Mouse (Mus musculus): Measurements from ENCODE around the gene Cntnap5a. TPM values are rescaled to one million over a fixed set of nuclear protein-coding genes. Genes with fewer than 3 reads are reported as not detected.
"Not testable (repeated sequence)": the region's sequence is repeated elsewhere in the genome, so short reads cannot be mapped to it uniquely, and the experiment has no call there.

Cntnap5a gene
- polyA plus RNA-seq, 1 experiment, result 0.07 TPM

GRCm38 (mm10) chr1:116035897-116036296 is 351.3 kb downstream of the Cntnap5a start:
- 51% methylated on average over 1 of the region's 1 CpGs for WGBS
- DNase-seq (ENCODE audit: low read depth, low spot score), result no peak

GRCm38 (mm10) chr1:116036894-116037293 is 352.3 kb downstream of the Cntnap5a start:
- 30% methylated on average over 2 of the region's 2 CpGs for WGBS

GRCm38 (mm10) chr1:116044083-116044482 is 359.5 kb downstream of the Cntnap5a start:
- DNase-seq (ENCODE audit: low read depth, low spot score), result no peak
- 4% methylated on average over 1 of the region's 1 CpGs for WGBS

More at GRCm38 (mm10) chr1:116036894-116037293, 352.3 kb downstream of the Cntnap5a start:
- no peak for DNase-seq (ENCODE audit: low read depth, low spot score)

GRCm38 (mm10) chr1:116107010-116107723 is 422.6 kb downstream of the Cntnap5a start:
- WGBS, result 64% methylated on average over 3 of the region's 3 CpGs
- DNase-seq (ENCODE audit: low read depth, low spot score), result no peak

- DNase-seq (ENCODE audit: low read depth, low spot score), result no peak
These were observed 423.1 kb downstream of the Cntnap5a start for GRCm38 (mm10) chr1:116107724-116108058.

GRCm38 (mm10) chr1:116108381-116108780 is 423.8 kb downstream of the Cntnap5a start:
- DNase-seq (ENCODE audit: low read depth, low spot score), result no peak

- no peak for DNase-seq (ENCODE audit: low read depth, low spot score)
- 46% methylated on average over 1 of the region's 1 CpGs for WGBS
These were observed 441.2 kb downstream of the Cntnap5a start for GRCm38 (mm10) chr1:116125767-116126166.

- 78% methylated on average over 2 of the region's 2 CpGs for WGBS
- DNase-seq (ENCODE audit: low read depth, low spot score), result no peak
These were observed 442.5 kb downstream of the Cntnap5a start for GRCm38 (mm10) chr1:116127085-116127484.

GRCm38 (mm10) chr1:116128450-116129246 is 444.1 kb downstream of the Cntnap5a start:
- WGBS, result 21% methylated on average over 1 of the region's 1 CpGs
- DNase-seq (ENCODE audit: low read depth, low spot score), result no peak

- DNase-seq (ENCODE audit: low read depth, low spot score), result no peak
These were observed 447.9 kb downstream of the Cntnap5a start for GRCm38 (mm10) chr1:116132471-116132870.

- DNase-seq (ENCODE audit: low read depth, low spot score), result no peak
These were observed 465.3 kb downstream of the Cntnap5a start for GRCm38 (mm10) chr1:116149764-116150369.

GRCm38 (mm10) chr1:116184471-116184870 is 499.9 kb downstream of the Cntnap5a start:
- 80% methylated on average over 2 of the region's 2 CpGs for WGBS
- no peak for DNase-seq (ENCODE audit: low read depth, low spot score)

GRCm38 (mm10) chr1:116188142-116188541 is 503.6 kb downstream of the Cntnap5a start:
- not testable (repeated sequence) for DNase-seq (ENCODE audit: low read depth, low spot score)
- 83% methylated on average over 1 of the region's 1 CpGs for WGBS

GRCm38 (mm10) chr1:116192299-116192698 is 507.7 kb downstream of the Cntnap5a start:
- no peak for DNase-seq (ENCODE audit: low read depth, low spot score)
- WGBS, result 89% methylated on average over 2 of the region's 2 CpGs

- DNase-seq (ENCODE audit: low read depth, low spot score), result no peak
These were observed 532.3 kb downstream of the Cntnap5a start for GRCm38 (mm10) chr1:116216883-116217282.

- DNase-seq (ENCODE audit: low read depth, low spot score), result no peak
These were observed 556.0 kb downstream of the Cntnap5a start for GRCm38 (mm10) chr1:116240538-116240937.

- WGBS, result 30% methylated on average over 2 of the region's 2 CpGs
- DNase-seq (ENCODE audit: low read depth, low spot score), result no peak
These were observed 559.3 kb downstream of the Cntnap5a start for GRCm38 (mm10) chr1:116243856-116244255.

- no peak for DNase-seq (ENCODE audit: low read depth, low spot score)
These were observed 596.6 kb downstream of the Cntnap5a start for GRCm38 (mm10) chr1:116281144-116281543.

- 63% methylated on average over 1 of the region's 1 CpGs for WGBS
- DNase-seq (ENCODE audit: low read depth, low spot score), result no peak
These were observed 599.4 kb downstream of the Cntnap5a start for GRCm38 (mm10) chr1:116283968-116284367.

- WGBS, result 65% methylated on average over 3 of the region's 3 CpGs
- DNase-seq (ENCODE audit: low read depth, low spot score), result no peak
These were observed 622.0 kb downstream of the Cntnap5a start for GRCm38 (mm10) chr1:116306555-116306954.

GRCm38 (mm10) chr1:116311512-116311911 is 627.0 kb downstream of the Cntnap5a start:
- 51% methylated on average over 3 of the region's 3 CpGs for WGBS

More at GRCm38 (mm10) chr1:116311512-116311911, 627.0 kb downstream of the Cntnap5a start:
- no peak for DNase-seq (ENCODE audit: low read depth, low spot score)

Data from large intestine, adult 2 months (tissue).